Mouse (Mus musculus) embryonic fibroblast, embryonic 13.5 days (primary cell): Measurements from ENCODE around the gene Mmachc. TPM values are rescaled to one million over a fixed set of nuclear protein-coding genes. Genes with fewer than 3 reads are reported as not detected.
"Not testable (repeated sequence)": the region's sequence is repeated elsewhere in the genome, so short reads cannot be mapped to it uniquely, and the experiment has no call there.

Source experiments
- H3K27ac ChIP-seq: 2 replicates; pipeline ENCODE4 v1.5.1; 2012; ENCODE audit warnings: low read length, control low read depth, inconsistent platforms; ENCODE audit not compliant: insufficient read depth
- H3K4me1 ChIP-seq: 2 replicates; pipeline ENCODE4 v1.6.1; 2011; ENCODE audit warnings: low read length; ENCODE audit not compliant: control insufficient read depth, insufficient read depth
- H3K4me3 ChIP-seq: 2 replicates; pipeline ENCODE4 v1.5.1; 2011; ENCODE audit warnings: mild to moderate bottlenecking, control low read depth, low read length; ENCODE audit not compliant: insufficient read depth
- CTCF ChIP-seq: IDR thresholded peaks from 2 replicates; pipeline ENCODE4 v1.5.1; 2011; ENCODE audit warnings: mild to moderate bottlenecking, control low read depth, low read length, moderate library complexity, borderline replicate concordance; ENCODE audit not compliant: insufficient read depth
- POLR2A ChIP-seq: IDR thresholded peaks from 2 replicates; pipeline ENCODE4 v1.6.1; 2011; ENCODE audit warnings: low read depth, mild to moderate bottlenecking, control low read depth, low read length, moderate library complexity
- polyA plus RNA-seq: library from polyadenylated mRNA; stranded (reverse); fragments of >200 nt; gene quantifications from 2 replicates; pipeline ENCODE4 v1.2.4, GENCODE M21; 2011; ENCODE audit warnings: low read depth; ENCODE audit not compliant: missing spikeins, insufficient read length

The Mmachc gene
- polyA plus RNA-seq, 1 experiment = 22.6 TPM

GRCm38 (mm10) chr4:116698693-116699342 lies 9.4 kb downstream of the Mmachc start:
- Histone ChIP-seq H3K4me1 (no peaks in the 10 kb centered on the region), H3K4me3 (no peak overlapping the region), H3K27ac (no peak overlapping the region)
- no peak for TF ChIP-seq CTCF

- TF ChIP-seq POLR2A = no peak
- TF ChIP-seq CTCF = no peak
- Histone ChIP-seq H3K27ac (no peak overlapping the region), H3K4me1 (no peaks in the 10 kb centered on the region; the same call in 1 of the 2 replicates), H3K4me3 (no peak overlapping the region)
Measured at GRCm38 (mm10) chr4:116693785-116694184, 14.4 kb downstream of the Mmachc start.

GRCm38 (mm10) chr4:116692146-116692545 lies 16.1 kb downstream of the Mmachc start:
- TF ChIP-seq CTCF = no peak
- TF ChIP-seq POLR2A = no peak
- no peak overlapping the region for H3K27ac ChIP-seq
- H3K4me1 ChIP-seq = no peaks in the 10 kb centered on the region; the same call in 1 of the 2 replicates
- H3K4me3 ChIP-seq = no peak overlapping the region

GRCm38 (mm10) chr4:116689309-116689876 lies 18.8 kb downstream of the Mmachc start:
- Histone ChIP-seq H3K4me3 (no peak overlapping the region), H3K27ac (no peak overlapping the region), H3K4me1 (peaks cover 3% of the 10 kb centered on the region; the same call in 1 of the 2 replicates)
- TF ChIP-seq POLR2A (no peak), CTCF (no peak)

GRCm38 (mm10) chr4:116687041-116687440 lies 21.2 kb downstream of the Mmachc start:
- H3K4me3 ChIP-seq = peak overlapping the region; percentile 79
- H3K4me1 ChIP-seq = peaks cover 3% of the 10 kb centered on the region; the same call in 1 of the 2 replicates
- no peak for TF ChIP-seq CTCF
- no peak for TF ChIP-seq POLR2A
- no peak overlapping the region for H3K27ac ChIP-seq

- peaks cover 3% of the 10 kb centered on the region; the same call in 1 of the 2 replicates for H3K4me1 ChIP-seq
- peak within 1 kb of the TSS; percentile 79 for H3K4me3 ChIP-seq
- peak within 1 kb of the TSS; percentile 89 for H3K27ac ChIP-seq
- TF ChIP-seq POLR2A (peak; percentile 99), CTCF (peak; percentile 89; the same call in 1 of the 2 replicates)
Measured at GRCm38 (mm10) chr4:116685402-116686061, 22.7 kb downstream of the Mmachc start, which contains the start of gene Prdx1. Gene Prdx1 (plus strand): TSS chr4:116685544.

GRCm38 (mm10) chr4:116684665-116685064 lies 23.5 kb downstream of the Mmachc start:
- 0 out of 2 replicates have a peak, but pooled peaks cover 3% of the 10 kb centered on the region for H3K4me1 ChIP-seq
- TF ChIP-seq POLR2A (0 out of 2 replicates have a peak, but pooled peaks have one; percentile 31), CTCF (no peak)
- peak overlapping the region; percentile 89 for H3K27ac ChIP-seq
- H3K4me3 ChIP-seq = no peak overlapping the region

GRCm38 (mm10) chr4:116683957-116684356 lies 24.2 kb downstream of the Mmachc start:
- TF ChIP-seq CTCF = no peak
- H3K4me1 ChIP-seq = 0 out of 2 replicates have a peak, but pooled peaks cover 3% of the 10 kb centered on the region
- H3K4me3 ChIP-seq = no peak overlapping the region
- H3K27ac ChIP-seq = no peak overlapping the region

- not testable (repeated sequence) for H3K4me3 ChIP-seq, H3K4me1 ChIP-seq, H3K27ac ChIP-seq
Measured at GRCm38 (mm10) chr4:116680521-116680920, 27.7 kb downstream of the Mmachc start.

- Histone ChIP-seq H3K27ac (no peak overlapping the region; the same call in 1 of the 2 replicates), H3K4me3 (no peak overlapping the region), H3K4me1 (no peaks in the 10 kb centered on the region; the same call in 1 of the 2 replicates)
- TF ChIP-seq CTCF (no peak), POLR2A (no peak)
Measured at GRCm38 (mm10) chr4:116679141-116679540, 29.1 kb downstream of the Mmachc start.
